Mouse (Mus musculus): ENCODE results near the gene Selenop. TPM values are rescaled to one million over a fixed set of nuclear protein-coding genes. Genes with fewer than 3 reads are reported as not detected.
A peak's percentile ranks its signal among the peaks of the same experiment; 100 is the strongest.
"Not testable (repeated sequence)": the region's sequence is repeated elsewhere in the genome, so short reads cannot be mapped to it uniquely, and the experiment has no call there.

Gene Selenop
- total RNA-seq (2021): 100 to 1,000 TPM; 302 to 352 TPM
- long read RNA-seq, experiment 1, transcript Selenop-203 (5 exons, 2,085 nt): major isoform, 404 of 443 reads
- long read RNA-seq, experiment 1, transcript Selenop-201 (5 exons, 2,013 nt): minor isoform, 6 of 443 reads
- long read RNA-seq, experiment 1, partial matches to known transcripts: 26 of 443 reads
- long read RNA-seq, experiment 1, other reads (novel, unspliced or antisense): 7 of 443 reads
- long read RNA-seq, experiment 2, transcript Selenop-203 (5 exons, 2,085 nt): major isoform, 424 of 468 reads
- long read RNA-seq, experiment 2, partial matches to known transcripts: 29 of 468 reads
- long read RNA-seq, experiment 2, other reads (novel, unspliced or antisense): 12 of 468 reads

- no peak for DNase-seq (ENCODE audit: low spot score in 2 of 2)
- intact Hi-C loops (cut with DNase I): no loop called here
These were observed at the start of gene Selenop for GRCm38 (mm10) chr15:3268247-3268646. Gene Selenop, plus strand, starts transcription at chr15:3268547.

GRCm38 (mm10) chr15:3218668-3219067 is 49.7 kb upstream of the Selenop start:
- intact Hi-C loops (cut with DNase I): loop anchor here (10.0 kb wide), 1 partner anchor 136 kb away; no protein-coding TSS in a partner anchor
- DNase-seq (ENCODE audit: low spot score in 2 of 2): not testable (repeated sequence)

- DNase-seq (ENCODE audit: low spot score in 2 of 2): no peak
These were observed 45.4 kb upstream of the Selenop start for GRCm38 (mm10) chr15:3222803-3223437.

DNA sequence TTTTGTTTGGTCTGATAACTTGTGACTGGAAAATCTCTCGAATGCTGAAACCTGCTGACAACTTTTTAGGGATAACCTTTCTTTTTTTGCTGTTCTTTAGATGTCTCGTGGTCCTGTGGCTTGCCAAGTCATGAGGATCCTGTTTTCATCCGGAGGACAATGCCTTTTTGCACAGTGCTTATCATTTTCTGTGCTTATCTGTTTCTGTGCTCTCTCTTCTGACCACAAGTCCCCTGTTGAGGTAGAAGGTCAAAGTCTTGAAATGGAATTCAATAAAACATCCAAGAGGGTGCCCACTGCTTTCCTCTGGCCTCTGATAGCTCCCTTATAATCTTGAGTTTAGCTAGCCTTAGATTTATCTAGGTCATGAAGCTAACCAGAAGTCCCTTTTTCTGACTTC is 41.8 kb upstream of the Selenop start:
- no peak for DNase-seq (ENCODE audit: low spot score in 2 of 2)
- intact Hi-C loops (cut with DNase I): no loop called here

More at GRCm38 (mm10) chr15:3222803-3223437, 45.4 kb upstream of the Selenop start:
- intact Hi-C loops (cut with DNase I): no loop called here

- DNase-seq (ENCODE audit: low spot score in 2 of 2): no peak
- intact Hi-C loops (cut with DNase I): no loop called here
These were observed 40.2 kb upstream of the Selenop start for GRCm38 (mm10) chr15:3228185-3228584.

DNA sequence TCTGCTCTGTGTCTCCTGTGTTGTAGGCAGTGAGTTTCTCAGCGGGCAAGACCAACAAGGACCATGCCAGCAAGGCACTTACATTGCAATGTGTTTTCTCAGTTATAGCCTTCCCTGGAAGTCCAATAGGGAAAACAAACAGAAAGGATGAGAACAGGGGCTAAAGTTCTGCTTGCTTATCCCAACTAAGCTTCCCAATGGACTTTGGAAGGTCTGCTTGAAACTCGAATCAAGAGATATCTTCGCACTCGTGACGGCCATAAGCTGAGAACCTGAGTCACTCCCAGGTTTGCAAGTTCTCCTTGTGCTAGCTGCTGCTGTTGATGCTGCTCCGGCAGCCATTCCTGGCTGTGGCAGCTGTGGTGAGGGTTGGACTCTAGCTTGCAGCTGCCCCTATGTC is 39.4 kb upstream of the Selenop start:
- intact Hi-C loops (cut with DNase I): no loop called here

GRCm38 (mm10) chr15:3231004-3231403 is 37.3 kb upstream of the Selenop start:
- no peak for DNase-seq (ENCODE audit: low spot score in 2 of 2)
- intact Hi-C loops (cut with DNase I): no loop called here

More for the DNA sequence above, 39.4 kb upstream of the Selenop start:
- no peak for DNase-seq (ENCODE audit: low spot score in 2 of 2)

DNA sequence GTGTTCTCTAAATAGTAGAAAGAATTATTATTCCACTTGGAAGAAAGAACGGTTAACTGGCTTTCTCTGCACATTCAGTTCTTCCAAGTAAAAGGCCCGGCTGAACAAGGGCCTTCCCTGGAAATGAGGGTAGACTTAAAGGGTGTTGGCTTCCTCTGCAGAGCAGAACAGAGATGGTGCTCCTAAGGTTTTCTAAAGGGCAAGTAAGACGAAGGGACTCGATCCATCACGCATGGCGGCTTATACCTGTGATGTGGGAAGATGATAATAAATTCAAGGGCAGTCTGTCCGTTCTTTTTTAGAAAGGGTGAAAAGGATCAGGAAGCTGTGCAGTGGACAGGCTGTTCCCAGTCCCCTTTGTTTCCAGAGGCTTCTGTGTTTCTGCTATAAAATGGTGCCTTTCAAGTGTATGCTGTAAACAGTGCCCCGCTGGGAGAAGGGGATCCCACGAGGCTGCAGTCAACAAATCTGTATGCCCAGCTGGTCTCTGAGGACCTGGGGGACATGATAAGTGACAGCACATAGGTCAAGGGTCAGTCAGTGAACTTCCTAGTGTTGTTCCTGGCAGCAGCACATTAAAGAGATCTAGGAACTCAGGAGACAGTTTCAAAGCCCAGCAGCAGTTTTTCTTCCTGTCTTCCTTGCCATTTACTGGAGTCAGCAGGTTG is 36.0 kb upstream of the Selenop start:
- DNase-seq (ENCODE audit: low spot score in 2 of 2): peak; percentile 6 to 16
- intact Hi-C loops (cut with DNase I): loop anchor here (2.0 kb wide), 1 partner anchor 38 kb away; no protein-coding TSS in a partner anchor

DNA sequence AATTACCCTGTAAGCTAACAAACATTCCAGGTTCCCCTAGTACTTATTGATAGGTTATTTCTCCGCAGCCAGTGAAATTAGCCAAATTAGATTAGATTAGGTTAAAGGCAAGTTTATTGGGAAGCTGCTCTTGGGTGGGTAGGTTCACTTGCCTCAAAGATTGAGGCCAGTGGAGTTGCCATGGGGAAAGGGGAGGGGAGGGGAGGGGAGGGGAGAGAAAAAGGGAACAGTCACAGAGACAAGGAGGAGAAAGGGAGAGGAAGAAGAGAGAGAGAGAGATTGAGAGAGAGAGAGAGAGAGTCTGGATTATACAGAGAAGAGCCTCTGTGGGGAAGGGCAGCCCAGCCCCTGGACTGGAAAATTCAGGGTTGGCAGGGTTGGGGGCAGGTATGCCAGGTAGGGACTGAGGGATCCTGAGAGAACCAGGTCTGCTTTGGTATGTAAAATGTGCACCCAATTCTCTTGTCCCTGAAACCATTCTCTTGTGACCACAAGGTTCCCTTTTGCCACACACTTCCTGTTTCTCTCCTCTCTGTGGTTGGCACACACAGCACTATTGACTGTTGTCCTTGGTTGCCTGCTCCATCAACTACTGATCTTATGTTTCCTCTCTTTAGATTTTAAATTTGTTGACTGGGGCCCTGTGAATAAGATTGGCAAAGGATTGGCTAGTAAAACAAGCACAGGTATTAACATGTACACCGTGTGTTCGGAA is 34.4 kb upstream of the Selenop start:
- no peak for DNase-seq (ENCODE audit: low spot score in 2 of 2)
- intact Hi-C loops (cut with DNase I): loop anchor here (2.0 kb wide), 1 partner anchor 37 kb away; no protein-coding TSS in a partner anchor

DNA sequence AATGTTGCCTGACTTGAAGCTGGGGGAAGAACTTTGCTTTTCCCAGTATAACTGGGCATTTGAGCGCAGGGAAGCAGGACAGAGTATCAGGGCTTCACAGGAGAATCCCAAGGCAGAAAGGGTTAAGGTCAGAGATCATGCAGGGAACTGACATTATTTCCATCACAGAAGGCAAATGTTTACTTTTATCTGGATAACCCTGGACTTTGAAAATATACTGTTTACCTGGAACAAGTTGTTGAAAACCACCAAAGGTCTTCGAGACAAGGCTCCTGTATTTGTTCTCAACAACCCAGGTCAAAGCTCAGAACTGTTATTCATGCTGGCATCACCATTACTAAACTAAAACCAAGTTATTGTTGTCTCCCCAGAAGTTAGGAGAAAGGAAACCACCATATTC is 32.0 kb upstream of the Selenop start:
- no peak for DNase-seq (ENCODE audit: low spot score in 2 of 2)
- intact Hi-C loops (cut with DNase I): no loop called here

DNA sequence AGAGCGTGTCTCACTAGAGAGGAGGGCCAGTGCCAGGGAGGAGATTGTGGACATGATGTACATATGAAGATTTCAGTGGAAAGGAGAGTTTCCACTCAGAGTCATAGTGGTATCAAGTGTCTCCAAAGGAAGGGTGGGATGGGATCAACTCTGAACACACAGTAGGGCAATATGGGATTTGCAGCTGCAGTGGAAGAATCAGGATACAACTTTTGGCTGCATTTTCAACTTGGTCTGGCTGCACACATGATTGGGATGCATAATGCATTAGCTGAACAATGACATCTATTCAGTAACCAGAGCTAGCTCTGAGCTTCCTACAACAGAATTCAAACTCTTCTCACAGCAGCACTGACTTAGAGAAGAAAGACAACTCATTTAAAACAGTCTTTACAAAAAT is 30.4 kb upstream of the Selenop start:
- DNase-seq (ENCODE audit: low spot score in 2 of 2): peak in 1 of 2 experiments; percentile 15
- intact Hi-C loops (cut with DNase I): no loop called here

- not testable (repeated sequence) for DNase-seq (ENCODE audit: low spot score in 2 of 2)
These were observed 23.3 kb upstream of the Selenop start for GRCm38 (mm10) chr15:3245036-3245435.

GRCm38 (mm10) chr15:3250620-3251019 is 17.7 kb upstream of the Selenop start:
- no peak for DNase-seq (ENCODE audit: low spot score in 2 of 2)
- intact Hi-C loops (cut with DNase I): no loop called here

More at GRCm38 (mm10) chr15:3245036-3245435, 23.3 kb upstream of the Selenop start:
- intact Hi-C loops (cut with DNase I): not testable (repeated sequence)

- DNase-seq (ENCODE audit: low spot score in 2 of 2): no peak
- intact Hi-C loops (cut with DNase I): no loop called here
These were observed 17.2 kb upstream of the Selenop start for GRCm38 (mm10) chr15:3251031-3251717.

DNA sequence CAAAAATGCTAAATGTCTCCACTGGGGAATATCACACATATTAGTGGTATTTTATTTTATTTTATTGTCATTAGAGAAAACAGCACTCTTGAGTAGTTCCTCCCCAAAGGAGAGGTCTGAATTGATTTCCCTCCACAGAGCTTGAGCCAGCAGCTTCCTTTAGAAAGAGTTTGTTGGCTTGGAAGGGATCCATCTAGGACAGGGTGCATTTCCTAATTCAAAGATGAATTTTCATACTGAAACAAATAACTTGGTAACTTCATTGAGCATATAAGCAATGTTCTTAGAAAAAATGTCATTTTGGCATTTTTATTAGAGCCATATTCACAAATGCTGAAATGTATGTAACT is 16.7 kb upstream of the Selenop start:
- DNase-seq (ENCODE audit: low spot score in 2 of 2): no peak
- intact Hi-C loops (cut with DNase I): no loop called here

DNA sequence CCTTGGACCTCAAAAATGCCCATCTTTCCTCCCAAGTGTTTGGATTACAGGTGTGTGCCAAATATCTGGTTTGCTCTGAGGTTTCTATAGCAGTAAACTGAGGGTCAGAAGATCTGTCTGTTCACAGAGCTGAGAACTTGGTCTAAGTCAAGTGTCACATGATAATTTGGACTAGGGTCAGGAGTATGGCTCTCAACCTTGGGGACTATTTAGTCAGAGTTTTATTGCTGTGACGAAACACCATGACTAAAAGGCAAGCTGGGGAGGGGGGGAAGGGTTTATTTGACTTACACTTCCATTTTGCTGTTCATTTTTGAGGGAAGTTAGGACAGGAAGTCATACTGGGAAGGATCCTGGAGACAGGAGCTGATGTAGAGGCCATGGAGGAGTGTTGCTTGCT is 9.3 kb upstream of the Selenop start:
- intact Hi-C loops (cut with DNase I): no loop called here
- no peak for DNase-seq (ENCODE audit: low spot score in 2 of 2)

DNA sequence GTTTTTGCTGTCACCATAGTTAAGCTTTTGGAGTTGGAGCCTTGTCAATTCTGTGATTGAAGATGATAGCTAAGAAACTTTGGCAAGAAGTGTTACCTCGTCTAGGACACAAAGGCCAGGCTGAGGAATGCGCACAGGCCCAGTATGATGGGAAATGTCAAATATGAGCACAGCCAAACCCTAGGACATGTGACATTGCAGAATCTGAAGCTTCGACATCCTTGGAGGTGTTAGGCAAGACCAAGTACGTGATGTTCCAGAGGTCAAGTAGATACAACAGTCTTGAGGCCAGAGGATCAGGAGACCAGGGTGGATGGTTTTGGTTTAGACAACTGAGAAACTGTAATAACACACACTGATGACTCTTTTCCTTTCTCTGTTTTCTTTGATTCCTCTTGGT is 8.0 kb upstream of the Selenop start:
- intact Hi-C loops (cut with DNase I): no loop called here

GRCm38 (mm10) chr15:3262883-3263282 is 5.5 kb upstream of the Selenop start:
- DNase-seq (ENCODE audit: low spot score in 2 of 2): no peak
- intact Hi-C loops (cut with DNase I): no loop called here

More for the DNA sequence above, 8.0 kb upstream of the Selenop start:
- no peak for DNase-seq (ENCODE audit: low spot score in 2 of 2)

DNA sequence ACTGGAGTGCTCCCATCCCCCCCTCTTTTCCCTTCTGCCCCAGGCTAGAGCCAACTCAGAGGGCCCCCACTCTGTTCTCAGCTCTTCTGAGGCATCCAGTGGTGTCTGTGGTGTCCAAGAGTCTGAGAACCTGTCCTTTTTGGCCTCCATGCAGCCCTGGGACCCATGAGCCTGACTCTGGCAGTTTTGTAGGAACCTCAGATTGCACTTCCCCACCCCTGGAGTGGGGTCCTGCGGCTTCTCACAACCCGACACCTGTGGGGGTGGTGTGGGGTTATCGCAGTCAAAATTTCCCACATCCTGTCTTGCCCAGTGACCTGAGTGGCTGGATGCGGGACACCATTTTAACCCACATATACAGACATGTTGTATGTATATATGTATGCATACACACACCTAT is 4.1 kb upstream of the Selenop start:
- DNase-seq (ENCODE audit: low spot score in 2 of 2): no peak
- intact Hi-C loops (cut with DNase I): no loop called here
